Mouse (Mus musculus) embryonic facial prominence, embryonic 13.5 days (tissue): ENCODE results near the gene Gm8369. TPM values are rescaled to one million over a fixed set of nuclear protein-coding genes. Genes with fewer than 3 reads are reported as not detected.
"Not testable (repeated sequence)": the region's sequence is repeated elsewhere in the genome, so short reads cannot be mapped to it uniquely, and the experiment has no call there.

Source experiments
- ATAC-seq: fragments of 200-750 bp; cut with Nextera tagmentation; 2 replicates; pipeline ENCODE4 v1.8.0; 2017; ENCODE audit warnings: low read depth; ENCODE audit not compliant: insufficient number of reproducible peaks, insufficient read depth, low FRiP score, low TSS enrichment
- H3K27ac ChIP-seq: fragments of 300-500 bp; sonication (generic); 2 replicates; pipeline ENCODE4 v1.5.1; 2015; ENCODE audit warnings: moderate library complexity, mild to moderate bottlenecking, inconsistent platforms
- H3K27me3 ChIP-seq: fragments of 300-500 bp; sonication (generic); 2 replicates; pipeline ENCODE4 v1.6.1; 2015; ENCODE audit warnings: mild to moderate bottlenecking, inconsistent platforms
- H3K36me3 ChIP-seq: fragments of 300-500 bp; sonication (generic); 2 replicates; pipeline ENCODE4 v1.6.1; 2015; ENCODE audit warnings: mild to moderate bottlenecking, inconsistent platforms
- H3K4me1 ChIP-seq: fragments of 300-500 bp; sonication (generic); 2 replicates; pipeline ENCODE4 v1.6.1; 2015; ENCODE audit warnings: inconsistent platforms
- H3K4me2 ChIP-seq: fragments of 300-500 bp; sonication (generic); 2 replicates; pipeline ENCODE4 v1.6.1; 2015; ENCODE audit warnings: moderate library complexity, mild to moderate bottlenecking, inconsistent platforms
- H3K4me3 ChIP-seq: fragments of 300-500 bp; sonication (generic); 2 replicates; pipeline ENCODE4 v1.5.1; 2015; ENCODE audit warnings: mild to moderate bottlenecking, inconsistent platforms
- H3K9ac ChIP-seq: fragments of 300-500 bp; sonication (generic); 2 replicates; pipeline ENCODE4 v1.6.1; 2015; ENCODE audit warnings: mild to moderate bottlenecking, inconsistent platforms
- H3K9me3 ChIP-seq: fragments of 300-500 bp; sonication (generic); 2 replicates; pipeline ENCODE4 v1.6.1; 2016; ENCODE audit warnings: inconsistent platforms
- WGBS: fragments of 180-500 bp; shearing (Covaris S2); methylation state at CpG from one replicate; pipeline ENCODE4 v1.1.7; 2015; ENCODE audit warnings: mixed read lengths; 5-methylcytosine and 5-hydroxymethylcytosine counted together
- polyA plus RNA-seq: library from polyadenylated mRNA; unstranded; fragments of >200 nt; fragmentation: Nextera tagmentation; extraction: Ambion mirVana; gene quantifications from 2 replicates; pipeline ENCODE4 v1.2.1, GENCODE M21; 2015

Gene Gm8369
- polyA plus RNA-seq, 1 experiment from 2014 or later = not detected

DNA sequence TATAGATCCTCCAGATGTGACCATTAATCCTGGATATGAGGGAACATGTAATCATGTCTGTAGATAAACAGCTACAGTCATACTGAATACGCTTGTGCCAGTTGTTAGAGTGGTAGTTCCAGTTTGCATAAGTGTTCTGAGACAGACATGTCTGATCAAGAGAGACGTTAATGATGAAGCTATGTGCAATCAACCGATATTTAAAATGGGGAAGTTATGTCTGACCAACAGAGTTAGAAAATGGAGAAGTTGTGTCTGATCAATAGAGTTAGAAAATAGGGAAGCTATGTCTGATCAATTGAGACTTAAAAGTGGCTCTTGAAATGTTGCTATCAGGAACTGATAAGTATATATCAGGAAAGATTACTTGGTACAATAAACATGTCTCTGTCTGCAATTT is 472 bp upstream of the Gm8369 start:
- Histone ChIP-seq H3K27me3 (no peaks in the 10 kb centered on the region), H3K4me1 (no peaks in the 10 kb centered on the region), H3K9ac (no peak overlapping the region), H3K4me3 (no peak overlapping the region), H3K27ac (no peak overlapping the region), H3K9me3 (no peaks in the 10 kb centered on the region), H3K4me2 (no peak overlapping the region), H3K36me3 (no peaks in the 10 kb centered on the region)
- no peak for ATAC-seq
- 86% methylated on average over 3 of the region's 3 CpGs for WGBS

DNA sequence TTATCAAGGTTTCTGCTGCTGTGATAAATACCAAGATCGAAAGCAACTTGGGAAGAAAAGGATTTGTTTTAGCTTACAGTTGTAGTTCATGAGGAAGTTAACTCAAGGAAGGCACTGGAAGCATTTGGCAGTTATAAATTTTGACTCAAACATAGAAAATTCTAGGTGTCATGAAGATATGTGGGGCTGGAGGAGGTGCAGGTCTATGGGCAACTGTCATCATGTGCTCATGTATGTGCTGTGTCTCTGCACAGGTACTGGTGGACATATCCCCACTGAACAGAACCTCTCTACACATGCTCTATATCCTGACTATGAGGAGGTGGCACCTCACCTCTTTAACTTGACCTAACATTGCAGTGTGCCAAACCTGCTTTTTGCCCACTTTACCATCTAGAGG is 861 bp downstream of the Gm8369 start:
- Histone ChIP-seq H3K4me2 (no peak overlapping the region), H3K9me3 (no peaks in the 10 kb centered on the region), H3K4me1 (no peaks in the 10 kb centered on the region), H3K9ac (no peak overlapping the region), H3K27me3 (no peaks in the 10 kb centered on the region), H3K4me3 (no peak overlapping the region), H3K36me3 (no peaks in the 10 kb centered on the region), H3K27ac (no peak overlapping the region)
- ATAC-seq = no peak
- 77% methylated on average over 1 of the region's 1 CpGs for WGBS

DNA sequence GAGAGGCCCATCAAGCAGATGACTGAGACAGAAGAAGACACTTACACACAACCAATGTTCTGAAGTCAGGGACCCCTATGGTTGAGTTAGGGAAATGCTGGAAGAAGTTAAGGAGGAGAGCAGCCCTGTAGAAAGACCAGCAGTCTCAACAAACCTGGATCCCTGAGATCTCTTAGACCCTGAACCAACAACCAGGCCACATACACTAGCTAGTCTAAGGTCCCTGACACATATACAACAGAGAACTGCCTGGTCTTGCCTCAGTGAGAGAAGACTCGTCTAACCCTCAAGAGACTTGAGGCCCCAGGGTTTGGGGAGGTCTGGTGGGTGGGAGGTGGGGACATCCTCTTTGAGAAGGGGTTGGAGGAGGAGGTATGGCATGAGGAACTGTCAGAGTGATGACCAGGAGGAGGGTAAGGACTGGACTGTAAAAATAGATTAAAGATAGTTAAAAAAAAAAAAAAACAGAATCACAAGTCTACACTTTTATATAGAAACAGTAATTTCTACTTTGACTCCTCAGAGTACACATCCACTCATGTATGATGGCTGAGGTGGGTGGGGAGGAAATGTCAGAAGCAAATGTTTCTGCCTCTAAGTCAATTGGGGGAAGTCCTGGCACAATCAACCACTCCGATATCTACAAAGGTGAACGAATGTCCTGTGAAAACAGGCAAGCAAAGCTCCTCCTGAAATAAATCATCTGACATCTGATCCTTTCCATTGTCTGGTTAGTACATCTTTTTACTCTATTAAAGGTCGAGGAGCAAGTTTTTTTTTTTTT is 5.9 kb downstream of the Gm8369 start:
- no peak overlapping the region for H3K4me3 ChIP-seq
- no peak for ATAC-seq
- no peak overlapping the region for H3K4me2 ChIP-seq
- no peaks in the 10 kb centered on the region for H3K36me3 ChIP-seq
- no peaks in the 10 kb centered on the region for H3K4me1 ChIP-seq
- no peaks in the 10 kb centered on the region for H3K9me3 ChIP-seq
- no peak overlapping the region for H3K27ac ChIP-seq
- H3K9ac ChIP-seq = no peak overlapping the region
- 61% methylated on average over 4 of the region's 4 CpGs for WGBS
- H3K27me3 ChIP-seq = no peaks in the 10 kb centered on the region

DNA sequence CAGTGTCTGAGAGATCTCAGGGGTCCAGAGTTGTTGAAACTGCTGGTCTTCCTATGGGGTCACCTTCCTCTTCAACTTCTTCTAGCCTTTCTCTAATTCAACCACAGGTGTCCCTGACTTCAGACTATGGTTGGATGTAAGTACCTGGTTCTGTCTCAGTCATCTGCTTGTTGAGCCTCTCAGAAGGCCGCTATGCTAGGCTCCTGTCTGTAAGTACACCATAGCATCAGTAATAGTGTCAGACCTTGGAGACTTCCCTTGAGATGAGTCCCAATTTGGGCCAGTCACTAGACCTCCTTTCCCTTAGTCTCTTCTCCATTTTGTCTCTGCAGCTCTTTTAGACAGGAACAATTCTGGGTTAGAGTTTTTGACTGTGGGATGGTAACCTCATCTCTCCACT is 6.9 kb downstream of the Gm8369 start:
- 86% methylated on average over 1 of the region's 1 CpGs for WGBS
- Histone ChIP-seq H3K4me3 (no peak overlapping the region), H3K27ac (no peak overlapping the region), H3K9me3 (no peaks in the 10 kb centered on the region), H3K4me2 (no peak overlapping the region), H3K9ac (no peak overlapping the region), H3K4me1 (no peaks in the 10 kb centered on the region), H3K36me3 (no peaks in the 10 kb centered on the region), H3K27me3 (no peaks in the 10 kb centered on the region)
- ATAC-seq = no peak

DNA sequence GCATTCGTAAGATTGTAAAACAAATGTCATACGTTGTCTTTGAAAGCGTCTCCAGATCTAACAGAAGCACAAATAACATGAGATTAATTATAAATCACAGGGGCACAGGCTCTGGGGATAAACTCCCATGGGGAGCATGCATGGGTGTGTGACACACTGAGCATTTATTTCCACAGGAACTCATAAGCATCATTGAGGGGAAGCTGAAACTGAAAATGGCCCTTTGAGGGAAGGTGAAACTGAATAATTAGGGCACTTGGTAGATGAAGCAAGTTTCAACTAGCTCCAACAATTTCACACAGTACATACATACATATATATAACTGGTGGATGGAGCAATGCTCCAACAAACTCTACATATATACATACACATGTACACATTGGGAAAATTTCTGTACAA is 8.8 kb downstream of the Gm8369 start:
- no peak overlapping the region for H3K9ac ChIP-seq
- H3K27me3 ChIP-seq = no peaks in the 10 kb centered on the region
- H3K4me3 ChIP-seq = no peak overlapping the region
- H3K27ac ChIP-seq = no peak overlapping the region
- 88% methylated on average over 3 of the region's 3 CpGs for WGBS
- no peaks in the 10 kb centered on the region for H3K9me3 ChIP-seq
- no peak for ATAC-seq
- no peaks in the 10 kb centered on the region for H3K36me3 ChIP-seq
- H3K4me2 ChIP-seq = no peak overlapping the region
- no peaks in the 10 kb centered on the region for H3K4me1 ChIP-seq

DNA sequence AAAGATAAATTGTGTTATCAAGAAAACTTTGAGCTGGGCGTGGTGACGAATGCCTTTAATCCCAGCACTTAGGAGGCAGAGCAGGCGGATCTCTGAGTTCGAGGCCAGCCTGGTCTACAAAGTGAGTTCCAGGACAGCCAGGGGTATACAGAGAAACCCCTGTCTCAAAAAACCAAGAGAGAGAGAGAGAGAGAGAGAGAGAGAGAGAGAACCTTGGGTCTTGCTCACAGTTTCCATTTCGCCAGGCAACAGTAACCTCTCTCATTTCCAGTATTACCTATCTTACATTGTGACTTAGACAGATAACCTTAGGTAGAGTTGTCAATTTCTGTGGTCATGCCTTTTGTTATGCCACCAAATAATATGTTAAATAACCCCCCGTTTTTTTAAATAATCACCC is 10.6 kb downstream of the Gm8369 start:
- H3K4me1 ChIP-seq = no peaks in the 10 kb centered on the region
- no peak overlapping the region for H3K9ac ChIP-seq
- no peak overlapping the region for H3K4me2 ChIP-seq
- no peak for ATAC-seq
- H3K27ac ChIP-seq = no peak overlapping the region
- H3K36me3 ChIP-seq = no peaks in the 10 kb centered on the region
- no peaks in the 10 kb centered on the region for H3K27me3 ChIP-seq
- 80% methylated on average over 6 of the region's 6 CpGs for WGBS
- H3K9me3 ChIP-seq = no peaks in the 10 kb centered on the region
- no peak overlapping the region for H3K4me3 ChIP-seq

DNA sequence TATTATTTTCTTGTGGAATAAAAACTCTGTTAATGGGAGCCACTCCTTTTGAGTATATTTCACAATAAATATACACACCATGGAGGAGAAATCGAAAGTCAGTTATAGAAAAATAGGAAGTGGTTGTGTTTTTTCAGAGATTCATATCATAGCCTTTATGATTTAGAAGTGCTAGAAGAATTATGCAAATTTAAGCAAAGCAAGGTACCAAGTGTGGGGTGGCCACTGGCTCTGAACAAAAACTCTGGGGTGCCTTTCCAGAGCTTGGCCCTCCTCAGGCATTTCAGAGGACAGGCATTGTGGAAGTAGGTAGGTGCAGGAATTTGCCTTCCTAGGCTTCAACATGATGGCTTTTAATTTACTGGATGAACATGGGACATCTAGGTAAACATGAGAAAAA is 11.6 kb downstream of the Gm8369 start:
- H3K4me1 ChIP-seq, H3K9ac ChIP-seq, H3K27me3 ChIP-seq, H3K27ac ChIP-seq, H3K4me2 ChIP-seq, H3K9me3 ChIP-seq, ATAC-seq, H3K4me3 ChIP-seq, H3K36me3 ChIP-seq: not testable (repeated sequence)
- 84% methylated on average over 1 of the region's 1 CpGs for WGBS

DNA sequence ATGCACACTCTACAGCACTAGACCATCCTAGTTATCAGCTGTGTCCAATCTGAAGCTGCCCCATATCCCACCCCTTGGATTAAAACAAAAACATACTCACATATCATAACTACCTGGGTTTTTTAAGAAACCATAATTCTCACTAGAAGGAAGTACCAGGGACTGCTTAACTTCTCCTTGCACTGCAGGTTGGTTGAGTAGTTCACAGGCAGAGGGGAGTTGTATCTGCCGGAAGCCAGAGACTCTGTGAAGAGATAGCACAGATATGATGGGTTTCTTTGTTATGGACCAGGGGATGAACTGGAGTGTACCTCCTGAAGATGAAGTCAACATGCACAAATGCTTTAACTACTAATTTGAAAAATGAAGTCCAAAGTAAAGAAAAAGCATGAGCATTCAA is 15.1 kb downstream of the Gm8369 start:
- Histone ChIP-seq H3K4me3 (no peak overlapping the region), H3K27ac (no peak overlapping the region), H3K36me3 (no peaks in the 10 kb centered on the region), H3K4me2 (no peak overlapping the region), H3K9me3 (no peaks in the 10 kb centered on the region), H3K4me1 (no peaks in the 10 kb centered on the region), H3K27me3 (no peaks in the 10 kb centered on the region), H3K9ac (no peak overlapping the region)
- WGBS = 93% methylated on average over 1 of the region's 1 CpGs
- no peak for ATAC-seq

DNA sequence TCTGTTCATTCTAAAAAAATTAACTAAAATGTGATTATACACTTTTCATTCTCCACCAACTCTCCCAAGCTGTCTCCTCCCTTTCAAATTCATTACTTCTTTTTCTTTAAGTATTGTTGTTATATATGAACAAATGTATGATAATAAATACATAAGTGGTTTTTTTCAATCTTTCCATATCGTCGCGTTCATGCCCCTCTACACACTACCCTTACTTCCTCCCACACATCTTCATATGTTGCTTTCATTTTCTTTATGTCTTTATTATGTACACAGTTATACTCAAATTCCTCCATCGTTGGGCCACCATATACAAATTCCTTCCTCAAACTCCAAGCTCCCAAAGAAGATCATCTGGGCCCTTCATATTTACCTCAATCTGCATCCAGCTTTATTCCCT is 15.6 kb downstream of the Gm8369 start:
- Histone ChIP-seq H3K36me3 (no peaks in the 10 kb centered on the region), H3K9me3 (no peaks in the 10 kb centered on the region), H3K9ac (no peak overlapping the region), H3K4me2 (no peak overlapping the region), H3K4me3 (no peak overlapping the region), H3K4me1 (no peaks in the 10 kb centered on the region), H3K27me3 (no peaks in the 10 kb centered on the region), H3K27ac (no peak overlapping the region)
- 85% methylated on average over 4 of the region's 4 CpGs for WGBS
- no peak for ATAC-seq

DNA sequence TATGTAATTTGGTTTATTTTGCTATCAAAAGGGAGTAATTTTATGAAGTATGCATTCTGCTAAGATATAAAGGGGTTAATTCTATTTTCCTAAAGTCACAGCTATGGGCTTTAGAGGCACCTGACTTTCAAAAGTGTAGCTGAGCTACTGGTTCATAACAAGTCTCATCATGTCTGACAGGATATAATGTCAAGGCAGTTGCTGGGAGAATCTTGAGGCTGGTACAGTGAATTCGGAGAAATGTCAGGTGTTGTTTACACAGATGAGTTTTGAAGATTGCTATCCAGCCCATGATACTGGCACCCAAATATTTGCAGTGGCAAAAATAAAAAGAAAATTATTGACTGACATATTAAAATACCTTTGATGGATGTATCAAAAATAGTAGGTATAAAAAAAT is 19.1 kb downstream of the Gm8369 start:
- Histone ChIP-seq H3K9me3 (no peaks in the 10 kb centered on the region), H3K4me1 (no peaks in the 10 kb centered on the region), H3K9ac (no peak overlapping the region), H3K36me3 (no peaks in the 10 kb centered on the region), H3K4me3 (no peak overlapping the region), H3K27me3 (no peaks in the 10 kb centered on the region), H3K27ac (no peak overlapping the region), H3K4me2 (no peak overlapping the region)
- ATAC-seq = no peak
- 73% methylated on average over 1 of the region's 1 CpGs for whole genome bisulfite sequencing

DNA sequence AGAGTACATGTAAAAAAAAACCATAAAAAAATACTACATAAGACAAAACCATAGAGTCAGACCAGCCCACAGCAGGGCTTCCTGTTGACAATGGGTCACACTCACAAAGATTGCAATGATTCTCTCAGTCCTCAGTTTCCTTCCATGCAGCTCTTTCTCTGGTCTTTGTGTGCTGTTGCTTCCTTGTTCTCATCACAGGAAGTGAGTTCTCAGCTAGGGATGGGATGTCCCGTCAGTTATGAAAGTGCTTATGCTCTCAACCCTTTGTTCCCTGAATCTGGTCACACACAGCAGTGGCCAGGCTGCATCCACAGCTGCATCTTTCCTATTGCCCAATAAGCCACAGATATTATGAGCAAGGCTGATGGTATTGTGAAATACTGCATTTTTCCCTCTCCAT is 27.7 kb downstream of the Gm8369 start:
- no peaks in the 10 kb centered on the region for H3K4me1 ChIP-seq
- WGBS = 50% methylated on average over 1 of the region's 1 CpGs
- H3K27me3 ChIP-seq = no peaks in the 10 kb centered on the region

DNA sequence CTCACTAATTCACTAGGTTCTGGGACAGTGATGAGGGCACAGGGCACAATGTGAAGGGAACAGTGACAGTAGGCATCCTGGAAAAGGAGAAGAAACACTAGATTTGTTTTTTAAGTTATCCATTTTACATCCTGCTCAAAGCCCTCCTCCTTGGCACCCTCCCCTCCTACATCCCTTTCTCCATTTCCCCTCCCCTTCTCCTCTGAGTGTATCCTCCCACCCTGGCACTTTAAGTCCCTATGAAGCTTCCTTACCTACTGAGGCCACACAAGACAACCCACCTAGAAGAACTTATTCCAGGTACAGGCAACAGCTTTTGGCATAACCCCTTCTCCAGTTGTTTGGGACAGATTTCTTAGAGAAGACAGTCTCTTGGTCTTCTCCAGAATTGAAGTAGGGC is 30.5 kb downstream of the Gm8369 start, which contains the start of gene Ms4a6b:
Gene Ms4a6b (plus strand): TSS at position 267 of the 400 bp plus-strand sequence.
- no peak within 1 kb of the TSS for H3K9ac ChIP-seq
- no peak within 1 kb of the TSS for H3K27ac ChIP-seq
- no peaks in the 10 kb centered on the region for H3K27me3 ChIP-seq
- no peaks in the 10 kb centered on the region for H3K36me3 ChIP-seq
- H3K4me1 ChIP-seq = no peaks in the 10 kb centered on the region
- no peak within 1 kb of the TSS for H3K4me3 ChIP-seq
- ATAC-seq = no peak
- no peak within 1 kb of the TSS for H3K4me2 ChIP-seq
- no peaks in the 10 kb centered on the region for H3K9me3 ChIP-seq

More for the DNA sequence above, 27.7 kb downstream of the Gm8369 start:
- no peak for ATAC-seq
- no peak overlapping the region for H3K4me3 ChIP-seq
- no peaks in the 10 kb centered on the region for H3K36me3 ChIP-seq
- no peaks in the 10 kb centered on the region for H3K9me3 ChIP-seq
- no peak overlapping the region for H3K4me2 ChIP-seq
- no peak overlapping the region for H3K27ac ChIP-seq
- no peak overlapping the region for H3K9ac ChIP-seq
